Mouse (Mus musculus): Measurements from ENCODE around the gene Rps15.

Rps15 gene

DNA sequence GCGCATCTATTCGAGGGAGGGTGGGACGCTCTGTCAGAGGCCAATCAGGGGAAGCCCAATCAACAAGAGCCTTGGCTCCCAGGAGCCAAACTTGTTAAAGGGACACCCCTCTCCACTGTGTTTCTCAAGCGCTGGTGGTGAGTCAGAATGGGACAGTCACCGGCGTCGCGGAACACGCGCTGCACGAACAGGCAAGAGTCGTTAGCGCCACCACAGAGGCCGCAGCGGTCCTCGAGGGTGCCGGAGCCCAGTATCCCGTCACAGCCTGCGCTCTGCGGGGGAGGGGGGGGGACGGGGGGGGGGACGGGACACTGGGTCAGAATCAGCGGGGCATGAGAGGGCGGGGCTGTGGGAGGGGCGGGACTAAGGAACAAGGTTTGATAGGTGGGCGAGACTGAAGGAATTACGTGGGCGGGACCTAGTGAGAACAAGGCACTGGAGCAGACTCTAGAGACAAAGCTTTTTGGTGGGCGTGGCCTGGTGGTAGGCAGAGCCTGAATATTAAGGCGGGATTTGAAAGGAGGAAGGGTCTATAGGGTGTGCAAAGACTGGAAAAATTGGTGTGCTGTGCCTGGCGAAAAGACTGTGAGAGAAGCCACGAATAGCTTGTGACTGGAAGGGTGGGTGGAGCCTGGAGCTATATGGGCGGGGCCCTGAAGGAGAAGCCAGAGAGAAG, 50.6 kb downstream of the Rps15 start:
- DNase-seq: peak; percentile 35

DNA sequence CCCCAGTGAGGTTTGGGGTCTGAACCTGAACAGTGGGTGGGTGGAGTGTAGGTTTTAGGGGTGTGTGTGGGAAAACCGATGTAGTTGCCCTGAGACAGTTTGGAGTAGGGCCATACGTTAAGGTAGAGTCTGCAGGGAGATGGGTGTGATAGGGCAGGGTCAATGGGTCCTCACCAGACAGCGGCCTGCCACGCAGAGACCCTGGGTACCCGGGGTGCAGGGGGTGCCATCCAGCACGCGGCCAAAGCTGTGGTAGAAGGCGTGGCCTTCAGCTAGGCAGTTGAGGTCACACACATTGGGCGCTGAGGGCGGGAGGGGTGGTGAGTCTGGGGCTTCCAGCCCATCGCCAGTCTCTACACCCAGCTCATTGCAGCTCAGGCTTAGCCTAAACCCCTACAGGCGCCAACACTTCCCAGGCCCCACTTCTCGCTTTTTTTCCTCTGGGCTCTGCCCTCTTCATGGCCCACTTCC, 51.2 kb downstream of the Rps15 start:
- DNase-seq: no peak

All from thymus, postnatal 14 days (tissue).